Mouse (Mus musculus): ENCODE results near the gene 3110082J24Rik.
"Not testable (repeated sequence)": the region's sequence is repeated elsewhere in the genome, so short reads cannot be mapped to it uniquely, and the experiment has no call there.

The 3110082J24Rik gene

GRCm38 (mm10) chr5:30071677-30072076 is 34.2 kb downstream of the 3110082J24Rik start:
- no peak for DNase-seq (ENCODE audit: low spot score)

- DNase-seq (ENCODE audit: low spot score) = no peak
These were observed 38.2 kb downstream of the 3110082J24Rik start for GRCm38 (mm10) chr5:30067726-30068125.

GRCm38 (mm10) chr5:30059607-30060006 is 46.3 kb downstream of the 3110082J24Rik start:
- DNase-seq (ENCODE audit: low spot score) = not testable (repeated sequence)

- no peak for DNase-seq (ENCODE audit: low spot score)
These were observed 47.6 kb downstream of the 3110082J24Rik start for GRCm38 (mm10) chr5:30058216-30058731.

Measured in retina, embryonic 14.5 days (tissue).